Mouse (Mus musculus): ENCODE measurements at regions not wholly inside any gene's neighbourhood (a gene's known extent, or its start where the extent isn't known, plus 50 kb on each side); places are given as distances from the start of the nearest gene placed in this dataset.

DNA sequence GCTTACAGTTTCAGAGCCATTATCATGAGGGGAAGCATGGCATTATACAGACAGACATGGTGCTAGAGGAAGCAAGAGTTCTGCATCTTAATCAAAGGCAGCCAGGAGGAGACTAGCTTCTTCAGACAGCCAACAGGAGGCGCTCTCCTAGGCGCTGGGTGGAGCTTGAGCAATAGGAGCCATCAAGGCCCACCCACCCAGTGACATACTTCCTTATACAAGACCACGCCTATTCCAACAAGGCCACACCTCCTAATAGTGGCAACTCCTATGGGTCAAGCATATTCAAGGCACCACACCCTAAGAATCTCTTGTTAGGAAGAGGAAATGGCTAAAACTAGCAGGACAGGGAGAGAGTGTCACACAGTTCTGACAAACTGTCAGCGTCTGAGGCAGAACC lies 94.3 kb downstream of the Atp23 start:
- TF ChIP-seq EP300 (IDR thresholded peaks at IDR 0.05; ENCODE audit: low read depth) (no peak), CTCF (IDR thresholded peaks at IDR 0.05; ENCODE audit: low read depth) (no peak)

Data from heart, postnatal 0 days (tissue).